ENCODE assay signal across 16 mouse cellular contexts in genomic region chr3:138843641-138844040, GRCm38 (mm10).
"Had no signal": no experiment of that assay in that cellular context is flagged by ENCODE, and none has a peak within 500 bp of the region (broad histone marks: within the 10 kb centered on the region; RNA-seq: fewer than 3 reads in every experiment).

No protein-coding gene starts in this region.

- H3K4me3 ChIP-seq: liver, embryonic 13.5 days; liver, embryonic 15.5 days; megakaryocyte, embryonic 14.5 days; midbrain, embryonic 13.5 days; midbrain, embryonic 15.5 days; neural tube, embryonic 12.5 days had no signal

- H3K9me3 ChIP-seq: liver, embryonic 13.5 days; liver, embryonic 15.5 days; megakaryocyte, embryonic 14.5 days; midbrain, embryonic 13.5 days; midbrain, embryonic 15.5 days; neural tube, embryonic 12.5 days had no signal

- H3K27me3 ChIP-seq: liver, embryonic 13.5 days; liver, embryonic 15.5 days; megakaryocyte, embryonic 14.5 days; midbrain, embryonic 13.5 days; midbrain, embryonic 15.5 days; neural tube, embryonic 12.5 days had no signal

- H3K4me1 ChIP-seq: liver, embryonic 13.5 days; liver, embryonic 15.5 days; megakaryocyte, embryonic 14.5 days had no signal

- H3K4me2 ChIP-seq: liver, embryonic 11.5 days; liver, embryonic 13.5 days; liver, embryonic 15.5 days; midbrain, embryonic 11.5 days; midbrain, embryonic 13.5 days; midbrain, embryonic 15.5 days; neural tube, embryonic 12.5 days had no signal

- H3K27ac ChIP-seq: liver, embryonic 13.5 days; liver, embryonic 15.5 days; macrophage; midbrain, embryonic 13.5 days; midbrain, embryonic 15.5 days; neural tube, embryonic 12.5 days had no signal

- H3K36me3 ChIP-seq: liver, embryonic 13.5 days; liver, embryonic 15.5 days; midbrain, embryonic 13.5 days; midbrain, embryonic 15.5 days; neural tube, embryonic 12.5 days had no signal

- ATAC-seq: liver, postnatal 0 days; midbrain, embryonic 13.5 days; midbrain, embryonic 15.5 days had no signal

- DNase-seq: liver; liver, embryonic 13.5 days; liver, postnatal 0 days; right cerebral cortex, postnatal 14 days; spleen, adult 18-20 months; thymus, adult 18-20 months; thymus, postnatal 14 days; thymus, postnatal 36 days had no signal

- H3K9ac ChIP-seq: liver, embryonic 13.5 days; liver, embryonic 15.5 days; liver, postnatal 0 days; midbrain, embryonic 13.5 days; midbrain, embryonic 15.5 days; neural tube, embryonic 12.5 days had no signal
